Mouse (Mus musculus) adrenal gland, postnatal 4 days (tissue): ENCODE data around the gene Mtch1. TPM values are rescaled to one million over a fixed set of nuclear protein-coding genes. Genes with fewer than 3 reads are reported as not detected.
"Not testable (repeated sequence)": the region's sequence is repeated elsewhere in the genome, so short reads cannot be mapped to it uniquely, and the experiment has no call there.

ENCODE experiments used
- DNase-seq, 2 experiments: peaks; one replicate each; pipeline ENCODE4 v3.0.0; 2021 to 2022; ENCODE audit warnings: low spot score in 2 of 2, mixed read lengths in 2 of 2
- long read RNA-seq, 2 experiments: library from polyadenylated mRNA; stranded (forward); transcript quantifications; one replicate each; pipeline ENCODE4 v2.0.0; 2021
- total RNA-seq, 2 experiments: library from RNA; stranded (reverse); gene quantifications; 2 replicates each; pipeline ENCODE4 v1.2.3; 2021

The Mtch1 gene
- 100 to 1,000 TPM; 309 to 341 TPM for total RNA-seq
- long read RNA-seq, experiment 1, transcript Mtch1-218 (1 exons, 2,292 nt), result minor isoform, 20 of 637 reads
- long read RNA-seq, experiment 1, transcript Mtch1-207 (13 exons, 1,093 nt), result minor isoform, 29 of 637 reads
- long read RNA-seq, experiment 1, transcript Mtch1-202 (12 exons, 1,897 nt), result major isoform, 332 of 637 reads
- long read RNA-seq, experiment 1, transcript Mtch1-201 (12 exons, 1,952 nt), result minor isoform, 196 of 637 reads
- long read RNA-seq, experiment 1, partial matches to known transcripts, result 9 of 637 reads
- long read RNA-seq, experiment 1, other reads (novel, unspliced or antisense), result 36 of 637 reads
- long read RNA-seq, experiment 2, transcript Mtch1-218 (1 exons, 2,292 nt), result minor isoform, 30 of 1,327 reads
- long read RNA-seq, experiment 2, transcript Mtch1-207 (13 exons, 1,093 nt), result minor isoform, 19 of 1,327 reads
- long read RNA-seq, experiment 2, transcript Mtch1-202 (12 exons, 1,897 nt), result major isoform, 718 of 1,327 reads
- long read RNA-seq, experiment 2, transcript Mtch1-201 (12 exons, 1,952 nt), result minor isoform, 458 of 1,327 reads
- long read RNA-seq, experiment 2, partial matches to known transcripts, result 18 of 1,327 reads
- long read RNA-seq, experiment 2, other reads (novel, unspliced or antisense), result 59 of 1,327 reads

DNA sequence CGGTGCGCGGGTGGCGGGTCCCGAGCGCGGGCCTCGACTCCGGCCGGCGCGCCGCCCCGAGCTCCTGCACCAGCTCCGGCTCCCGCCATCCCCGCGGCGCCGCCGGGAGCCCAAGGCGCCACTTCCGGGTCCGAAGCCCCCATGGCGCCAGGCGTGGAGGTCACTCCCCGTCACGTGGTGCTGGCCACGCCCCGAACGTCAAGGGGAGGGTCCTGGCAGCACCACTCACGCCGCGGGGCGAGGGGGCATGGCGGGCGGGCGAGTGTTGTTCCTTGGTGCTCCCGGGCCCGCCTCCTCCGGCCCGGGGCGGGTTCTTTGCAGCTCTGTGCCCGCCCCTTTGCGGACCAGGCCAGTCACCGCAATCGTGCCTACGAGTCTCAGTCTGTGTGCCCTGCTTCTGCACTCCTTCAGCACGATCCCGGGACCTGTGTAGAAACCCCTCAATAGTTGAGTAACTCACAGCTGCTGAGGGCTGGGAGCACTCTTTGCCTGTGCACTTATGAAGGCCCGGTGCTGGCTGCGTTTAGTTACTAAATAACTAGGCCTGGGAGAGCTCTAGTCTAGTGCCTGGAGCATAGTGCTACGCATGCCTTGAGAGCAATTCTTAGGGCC, at the start of gene Mtch1:
Gene Mtch1, minus strand, starts transcription at position 290 of the 612 bp plus-strand sequence.
- DNase-seq, result peak; percentile 99 to 100

DNA sequence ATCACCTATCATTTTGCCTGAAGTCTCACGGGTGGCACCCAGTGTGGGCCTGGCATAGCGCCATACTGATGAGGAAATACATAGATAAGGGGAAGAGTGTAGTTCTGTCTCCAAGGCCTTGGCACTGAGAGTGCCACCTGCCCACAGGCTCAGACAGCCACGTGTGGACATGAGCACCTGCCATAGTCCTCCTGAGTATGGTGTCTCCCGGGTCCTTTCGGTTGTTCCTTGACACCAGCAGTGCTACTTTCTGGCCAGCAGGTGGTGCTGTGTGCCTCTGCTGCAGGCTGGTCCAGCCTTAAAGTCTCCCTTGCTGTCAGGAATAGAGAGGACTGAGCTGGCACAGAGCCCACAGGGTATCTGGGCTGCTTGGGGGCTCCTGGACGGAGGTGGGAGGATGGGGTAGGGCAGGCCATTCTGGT, 49.1 kb upstream of the Mtch1 start:
- DNase-seq, result peak; percentile 46 to 69

DNA sequence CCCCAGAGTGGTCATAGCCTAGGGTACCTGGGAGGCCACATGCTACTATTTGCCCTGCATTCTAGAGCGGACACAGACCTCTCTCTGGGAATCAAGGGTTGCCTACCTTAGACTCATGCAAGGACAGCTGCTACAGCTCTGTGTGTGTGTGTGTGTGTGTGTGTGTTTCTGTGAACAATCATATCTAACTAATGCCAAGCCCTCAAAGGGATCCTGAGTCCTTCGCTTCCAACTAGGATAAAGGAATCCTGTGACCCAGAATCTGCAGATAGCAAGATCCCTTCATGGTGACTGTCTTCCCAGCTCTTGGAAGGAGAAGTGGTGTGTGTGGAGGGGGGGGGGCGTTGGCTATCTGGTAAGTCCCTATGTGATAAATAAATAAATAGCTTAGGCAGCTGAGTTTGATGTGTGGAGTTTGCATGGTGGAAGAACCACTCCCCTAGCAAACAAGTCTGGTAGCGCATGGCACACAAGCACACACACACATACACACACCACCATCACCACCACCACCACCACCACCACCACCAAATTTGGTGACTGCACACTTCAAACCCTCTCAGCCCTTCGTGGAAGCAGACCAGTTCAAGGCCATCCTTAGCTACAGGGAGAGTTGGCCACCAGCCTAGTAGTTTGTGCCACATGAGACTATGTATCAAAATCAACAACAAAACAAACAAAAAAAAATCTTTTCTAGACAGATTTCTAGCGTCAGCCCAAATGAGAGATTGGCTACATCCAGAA, 48.5 kb upstream of the Mtch1 start:
- DNase-seq, result no peak

DNA sequence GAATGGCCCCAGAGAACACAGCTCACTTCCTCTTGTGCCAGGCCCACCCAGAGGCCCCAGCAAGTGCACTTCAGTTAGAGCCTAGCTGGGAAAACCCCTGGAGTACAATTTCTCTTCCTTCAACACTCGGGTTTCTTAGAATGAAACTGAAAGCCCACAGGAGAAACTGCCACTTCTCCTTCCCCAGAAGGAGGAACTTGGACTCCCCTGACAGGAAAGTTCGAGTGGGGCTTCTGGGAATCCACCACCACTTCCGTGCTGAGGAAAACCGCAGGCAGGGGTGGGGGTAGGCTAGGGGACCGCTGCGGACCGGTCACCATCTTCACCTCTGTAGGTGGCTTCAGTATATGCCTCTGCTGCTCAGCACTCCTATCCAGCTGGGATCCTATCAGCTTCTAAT, 47.6 kb upstream of the Mtch1 start:
- no peak for DNase-seq

DNA sequence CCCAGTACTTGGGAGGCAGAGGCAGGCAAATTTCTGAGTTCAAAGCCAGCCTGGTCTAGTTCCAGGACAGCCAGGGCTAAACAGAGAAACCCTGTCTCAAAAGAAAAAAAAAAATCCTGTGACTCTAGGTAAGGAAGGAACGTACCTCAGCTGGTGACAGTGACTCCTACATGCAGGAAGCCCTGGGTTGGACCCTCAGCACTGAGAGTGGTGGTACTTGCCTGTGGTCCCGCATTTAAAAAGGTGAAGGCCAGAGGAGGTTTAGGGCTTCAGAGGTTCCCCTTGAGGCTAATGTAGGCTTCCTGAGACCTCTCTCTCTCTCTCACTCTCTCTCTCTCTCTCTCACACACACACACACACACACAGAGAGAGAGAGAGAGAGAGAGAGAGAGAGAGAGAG, 47.0 kb upstream of the Mtch1 start:
- DNase-seq, result not testable (repeated sequence)

DNA sequence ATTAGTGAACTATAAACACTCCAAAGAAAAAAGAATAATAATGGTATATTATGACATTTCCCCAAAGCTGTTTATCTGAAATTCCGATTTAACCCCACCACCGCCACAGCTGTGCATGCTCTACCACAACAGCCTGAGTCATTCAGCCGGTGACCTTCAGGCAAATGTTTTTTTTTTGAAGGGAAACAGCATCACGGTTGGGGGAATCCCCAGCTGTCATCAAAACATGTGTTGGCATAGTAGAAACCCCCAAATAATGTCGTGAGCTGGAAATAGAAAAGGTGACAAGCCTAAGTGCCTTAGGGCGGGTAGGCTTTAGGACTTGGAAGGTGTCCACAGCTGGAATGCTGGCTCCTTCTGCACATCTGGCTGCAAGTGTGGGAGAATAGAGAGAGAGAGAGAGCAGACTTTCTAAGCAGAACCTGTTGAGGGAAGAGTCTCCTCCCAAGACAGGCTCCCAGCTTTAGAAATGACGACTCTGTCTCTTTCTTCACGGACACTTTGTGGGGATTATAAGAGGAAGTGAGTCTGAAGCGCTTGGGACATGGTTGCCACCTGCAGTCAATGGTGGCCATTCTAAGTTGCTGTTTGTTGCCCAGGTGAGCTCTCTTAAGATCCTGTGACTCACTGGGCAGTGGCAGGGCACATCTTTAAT, 46.5 kb upstream of the Mtch1 start:
- DNase-seq, result no peak

DNA sequence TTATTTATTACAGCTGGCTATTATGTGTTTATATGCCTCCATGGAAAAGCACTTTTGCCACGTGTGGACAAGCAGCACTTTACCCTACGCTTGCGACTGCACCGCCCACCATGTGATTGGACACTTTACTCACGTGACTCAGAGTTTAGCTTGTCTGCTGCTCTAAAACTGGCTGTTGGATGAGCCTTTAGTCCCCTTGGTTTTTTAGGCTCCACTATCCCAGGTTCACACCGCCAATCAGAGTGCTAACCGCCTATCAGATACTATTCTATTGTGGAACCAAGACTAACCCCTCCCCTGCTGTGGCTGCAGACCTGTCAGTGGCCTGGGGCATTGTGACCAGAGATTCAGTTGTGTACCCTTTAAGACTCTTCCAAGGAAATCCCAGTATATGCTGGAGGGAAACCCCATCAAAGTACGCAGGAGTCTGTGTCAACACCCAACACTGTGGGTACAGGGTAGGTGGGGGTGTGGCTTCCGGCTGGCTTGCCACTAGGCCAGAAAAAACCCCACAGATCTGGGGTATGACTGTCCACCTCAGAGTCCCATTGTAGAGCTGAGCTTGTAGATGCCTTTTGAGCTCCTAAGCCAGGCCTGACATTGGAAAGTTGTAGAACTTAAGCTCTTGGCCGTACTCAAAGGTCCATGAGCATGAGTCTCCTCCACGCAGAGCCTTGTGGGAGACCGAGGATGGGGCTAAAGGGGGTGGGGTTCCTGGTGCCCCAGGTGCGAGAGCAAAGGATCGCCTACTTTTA, 45.8 kb upstream of the Mtch1 start:
- DNase-seq, result no peak

DNA sequence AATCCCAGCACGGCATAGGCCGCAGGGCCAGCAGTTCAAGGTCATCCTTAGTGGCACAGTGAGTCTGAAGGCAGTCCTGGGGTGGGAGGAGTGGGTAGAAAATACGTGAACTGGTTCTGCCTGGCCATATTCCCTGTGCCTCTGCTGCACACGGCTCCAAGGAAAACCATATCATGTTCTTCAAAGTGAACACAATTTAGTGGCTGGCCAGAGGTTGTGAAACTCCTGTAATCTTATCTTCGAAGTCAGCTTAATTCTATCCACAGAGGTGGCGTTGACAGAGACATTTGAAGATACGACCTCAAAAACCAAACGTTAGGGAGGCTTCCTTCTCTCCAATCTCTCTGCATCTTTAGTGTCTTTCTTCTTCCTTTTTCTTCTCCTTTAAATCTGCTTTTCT, 43.5 kb upstream of the Mtch1 start:
- DNase-seq, result no peak

DNA sequence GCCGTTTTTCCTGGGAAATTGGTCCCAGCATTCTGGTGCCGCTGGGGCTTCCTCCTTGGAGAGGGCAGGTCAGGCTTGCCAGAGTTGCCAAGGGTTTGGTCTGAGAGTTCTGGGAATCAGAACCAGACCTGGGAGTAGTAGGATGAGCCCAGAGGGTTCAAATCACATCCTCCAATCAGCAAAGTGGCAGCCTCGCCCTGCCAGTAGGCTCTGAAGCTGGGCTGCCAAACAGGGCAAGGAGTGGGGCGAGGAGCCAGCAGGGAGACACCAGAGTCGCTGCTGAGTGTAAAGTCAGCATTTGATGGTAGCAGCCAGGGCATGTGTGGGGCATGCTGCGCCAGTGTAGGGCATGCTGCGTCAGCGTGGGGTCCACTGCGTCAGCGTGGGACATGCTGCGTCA, 41.2 kb upstream of the Mtch1 start:
- DNase-seq, result no peak

DNA sequence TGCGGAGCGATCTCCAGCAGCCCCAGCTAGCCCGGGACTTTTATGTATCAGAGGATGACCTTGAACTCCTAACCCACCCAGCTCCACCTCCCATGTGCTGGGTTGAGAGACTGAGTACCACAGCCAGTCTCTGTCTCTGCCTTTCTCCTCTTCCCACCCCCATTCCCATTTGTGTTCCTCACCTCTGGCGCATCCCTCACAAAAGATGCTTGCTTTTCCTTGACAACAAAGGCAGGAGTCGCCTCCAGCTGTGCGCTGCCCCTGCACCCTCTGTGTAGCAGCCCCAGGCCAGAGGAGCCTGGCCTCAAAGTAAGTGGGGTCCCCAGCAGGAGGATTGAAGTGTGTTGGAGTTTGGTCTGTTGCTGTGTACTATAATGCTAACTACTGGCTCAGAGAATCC, 38.0 kb upstream of the Mtch1 start:
- no peak for DNase-seq

DNA sequence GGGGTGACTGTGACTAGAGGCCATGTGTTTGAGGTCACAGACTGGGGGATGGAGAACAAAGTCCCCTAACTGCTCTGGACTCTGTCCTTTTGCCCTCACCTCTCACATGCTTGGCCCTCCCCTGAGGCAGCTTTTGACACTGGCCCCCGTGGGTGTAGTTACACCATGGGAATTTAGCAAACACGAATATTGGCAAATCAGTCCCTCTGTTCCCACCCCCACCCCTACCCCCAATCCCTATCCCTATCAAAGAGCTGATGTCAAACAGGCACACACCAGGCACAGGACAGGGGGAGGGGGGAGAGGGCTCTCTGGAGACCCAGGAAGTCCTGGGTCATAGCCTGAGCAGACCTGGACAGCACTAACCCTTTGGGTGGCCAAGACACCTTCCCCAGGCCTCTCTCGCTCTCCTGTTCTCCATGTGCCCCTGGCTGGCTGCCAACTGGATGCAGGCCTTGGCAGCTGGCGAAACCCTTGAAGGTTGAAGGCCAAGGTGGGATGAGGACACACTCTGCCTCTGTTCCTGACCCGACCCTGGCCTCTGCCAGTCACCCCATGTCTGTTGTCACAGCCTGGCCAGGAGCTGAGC, 37.2 kb upstream of the Mtch1 start:
- peak; percentile 42 to 69 for DNase-seq

DNA sequence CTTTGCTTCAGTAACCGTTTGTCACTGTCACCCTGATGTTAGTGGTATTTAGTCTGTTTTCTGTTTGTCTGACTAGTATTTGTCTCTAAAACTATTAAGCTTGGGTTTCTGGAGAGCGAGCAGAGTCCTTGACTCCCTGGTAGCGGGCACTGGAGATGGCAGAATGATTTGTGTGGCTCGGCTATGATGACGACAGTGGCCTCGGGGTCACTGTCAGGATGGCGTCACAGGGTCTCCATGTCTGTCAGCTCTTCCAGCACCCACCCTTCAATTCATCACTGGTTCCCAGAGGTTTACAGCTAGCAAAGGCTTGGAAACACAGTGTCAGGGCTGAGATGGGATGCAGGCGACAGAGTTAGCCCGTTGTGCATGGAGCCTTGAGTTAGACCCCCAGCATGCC, 36.2 kb upstream of the Mtch1 start:
- no peak for DNase-seq

DNA sequence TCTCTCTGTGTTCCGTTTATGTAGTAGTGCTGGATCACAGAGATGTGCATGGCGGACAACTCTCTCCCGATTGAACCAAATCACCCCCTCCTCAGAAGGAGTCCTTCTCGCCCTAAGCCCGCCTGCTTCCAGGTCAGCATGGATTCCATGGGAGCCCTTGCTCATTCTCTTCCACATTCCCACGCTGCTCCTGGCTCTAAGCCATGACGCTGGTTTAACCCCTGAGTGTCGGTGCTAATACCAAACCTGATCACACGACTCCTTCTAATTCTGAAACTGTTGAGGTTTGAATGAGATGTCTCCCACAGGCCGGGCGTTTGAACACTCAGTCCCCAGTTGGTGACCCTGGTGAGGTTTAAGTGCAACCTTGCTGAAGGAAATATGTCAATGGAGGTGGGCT, 34.7 kb upstream of the Mtch1 start:
- DNase-seq, result no peak

DNA sequence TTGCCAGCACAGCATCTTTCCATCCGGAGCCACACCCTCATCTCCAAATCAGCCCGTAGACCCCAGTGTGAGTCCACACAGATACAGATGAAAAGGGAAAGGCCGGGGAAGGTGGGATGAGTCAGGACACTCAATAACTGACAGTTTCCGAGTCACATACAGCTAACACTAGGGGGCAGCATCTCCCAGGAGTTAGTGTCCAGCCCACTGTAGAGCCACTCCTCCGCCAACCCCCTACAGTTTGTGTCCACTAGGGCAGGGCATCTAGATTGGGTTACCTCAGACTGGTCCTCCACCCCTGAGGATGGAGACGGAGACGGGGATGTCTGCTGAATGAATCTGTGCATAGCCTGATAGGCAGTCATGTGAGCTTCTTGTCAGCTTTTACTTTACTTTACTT, 33.7 kb upstream of the Mtch1 start:
- peak in 1 of 2 experiments; percentile 65 for DNase-seq

DNA sequence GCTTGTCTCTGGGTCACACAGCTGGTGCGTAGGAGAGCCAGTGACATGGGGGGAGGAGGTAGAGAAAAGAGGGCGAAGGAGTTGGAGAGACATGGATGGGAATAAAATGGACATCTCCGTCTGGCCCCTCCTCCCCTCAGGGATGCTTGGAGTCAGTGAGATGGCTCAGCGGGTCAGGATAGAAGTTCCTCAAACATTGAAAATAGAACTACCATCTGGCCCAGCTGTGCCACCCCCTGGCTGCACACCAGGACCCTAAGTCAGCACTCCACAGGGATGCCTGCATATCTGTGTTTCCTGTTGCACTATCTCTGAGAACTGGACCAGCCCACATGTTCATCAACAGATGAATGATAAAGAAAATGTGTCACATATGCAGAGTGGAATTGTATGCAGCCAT, 32.5 kb upstream of the Mtch1 start:
- no peak for DNase-seq

DNA sequence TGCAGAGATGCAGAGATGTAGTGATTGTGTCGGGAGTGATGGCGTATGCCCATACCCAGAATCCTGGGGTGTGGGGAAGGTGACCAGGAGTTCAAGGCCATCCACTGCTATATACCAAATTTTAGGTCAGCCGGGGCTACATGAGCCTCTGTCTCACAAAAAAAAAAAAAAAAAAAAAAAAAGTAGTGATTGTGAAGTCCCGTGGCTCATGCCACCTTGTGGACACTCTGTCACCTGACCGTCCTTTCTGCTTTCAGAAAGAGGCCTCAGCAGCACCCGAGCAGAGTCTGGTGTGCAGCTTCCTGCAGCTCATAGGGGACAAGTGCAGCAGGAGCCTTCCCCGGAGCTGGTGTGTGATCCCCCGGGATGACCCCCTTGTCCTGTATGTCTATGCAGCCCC, 30.3 kb upstream of the Mtch1 start:
- no peak for DNase-seq

DNA sequence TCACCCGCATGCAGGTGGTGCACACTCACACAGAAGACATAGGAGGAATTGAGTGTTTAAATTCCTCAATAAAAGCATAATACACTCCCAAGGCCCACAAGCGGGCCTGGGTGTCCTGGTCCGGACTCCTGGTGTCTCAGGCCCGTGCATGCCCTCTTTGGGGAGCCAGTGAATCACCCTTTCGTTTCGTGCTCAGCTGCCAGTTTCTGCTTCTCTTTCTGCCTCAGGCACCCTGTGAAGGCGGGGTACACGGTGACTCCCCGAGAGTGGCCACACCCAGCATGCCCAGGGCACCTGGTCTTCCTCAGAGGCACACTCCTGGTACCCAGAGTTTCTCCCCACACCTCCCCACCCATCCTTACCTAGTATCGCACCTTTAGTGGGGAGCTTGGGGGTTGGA, 28.1 kb upstream of the Mtch1 start:
- DNase-seq, result no peak

DNA sequence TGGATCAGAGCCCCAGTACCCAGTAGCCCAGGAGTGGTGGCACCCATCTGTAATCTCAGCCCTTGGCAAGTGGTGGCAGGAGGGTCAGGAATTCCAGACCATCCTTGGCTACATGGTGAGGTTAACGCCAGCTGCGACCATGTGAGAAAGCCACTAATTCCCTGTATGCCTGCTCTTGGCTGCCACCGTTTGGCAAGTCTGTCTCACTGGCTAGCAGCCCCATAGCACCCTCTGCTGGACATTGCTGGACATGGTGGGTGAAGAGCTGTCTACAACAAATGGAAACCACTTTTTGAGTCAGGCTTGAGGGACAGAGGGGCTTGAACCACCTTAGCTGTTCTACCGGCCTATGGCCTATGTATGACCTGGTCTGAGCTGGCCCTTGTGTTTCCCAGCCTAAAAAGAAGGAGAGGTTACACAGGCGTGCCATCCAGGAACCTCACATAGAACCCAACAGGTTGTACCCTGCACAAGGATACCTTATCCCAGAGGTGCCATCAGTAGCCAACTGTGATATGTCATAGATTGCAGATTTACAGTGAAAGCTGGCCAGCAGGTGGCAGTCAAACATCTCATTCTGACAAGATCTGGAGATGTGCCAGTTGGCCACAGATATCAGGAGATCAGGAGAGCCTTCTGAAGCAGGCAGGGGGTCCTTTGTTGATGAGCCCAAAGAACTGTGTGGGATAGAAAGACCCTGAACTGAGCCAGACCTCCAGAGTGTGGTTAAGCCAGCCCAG, 23.4 kb upstream of the Mtch1 start:
- DNase-seq, result peak; percentile 84 to 90

DNA sequence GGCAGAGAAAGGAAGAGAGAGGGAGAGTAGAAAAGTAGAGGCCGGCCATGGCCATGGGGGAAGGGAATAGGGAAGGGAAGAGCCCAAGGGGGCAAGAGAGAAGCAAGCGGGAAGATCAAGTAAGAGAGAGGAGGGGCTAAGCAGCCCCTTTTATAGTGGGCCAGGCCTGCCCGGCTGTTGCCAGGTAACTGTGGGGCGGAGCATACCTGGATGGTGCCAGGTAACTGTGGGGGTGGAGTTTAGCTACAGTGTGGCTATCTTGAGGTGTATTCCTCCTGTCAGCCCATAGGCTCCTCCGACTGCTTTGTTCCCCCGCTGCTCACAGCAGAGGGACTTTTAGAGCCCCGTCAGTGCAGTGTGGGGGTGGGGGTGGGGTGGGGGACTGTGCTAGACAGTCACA, 21.0 kb upstream of the Mtch1 start:
- DNase-seq, result no peak
